Mouse (Mus musculus): ENCODE measurements at regions not wholly inside any gene's neighbourhood (a gene's known extent, or its start where the extent isn't known, plus 50 kb on each side); places are given as distances from the start of the nearest gene placed in this dataset.

- H3K36me3 ChIP-seq (ENCODE audit: control insufficient read depth in 1 of 2, insufficient read depth in 2 of 2, low read length in 2 of 2) = no peaks in the 10 kb centered on the region
- no peaks in the 10 kb centered on the region for H3K4me1 ChIP-seq (ENCODE audit: control insufficient read depth in 1 of 2, insufficient read depth in 2 of 2, low read length in 2 of 2)
- H3K9ac ChIP-seq (ENCODE audit: control insufficient read depth, low read depth, low read length, poor library complexity, severe bottlenecking) = no peak overlapping the region
- no peaks in the 10 kb centered on the region for H3K79me2 ChIP-seq (ENCODE audit: control insufficient read depth, insufficient read depth, low read length, poor library complexity)
- no peak overlapping the region for H3K27ac ChIP-seq (ENCODE audit: control insufficient read depth, low read depth, low read length)
- H3K4me3 ChIP-seq (ENCODE audit: control insufficient read depth in 1 of 2, insufficient read depth in 1 of 2, low read depth in 2 of 2, low read length in 2 of 2) = no peak overlapping the region
- H3K9me3 ChIP-seq (replicated peaks; ENCODE audit: insufficient read depth, low read length) = no peaks in the 10 kb centered on the region
- DNase-seq (ENCODE audit: low read depth, low spot score) = no peak
- TF ChIP-seq MEF2A (IDR thresholded peaks at IDR 0.05; ENCODE audit: extremely low read depth, insufficient replicate concordance, low read depth, low read length, poor library complexity, severe bottlenecking) (no peak), ZNF384 (IDR thresholded peaks at IDR 0.05; ENCODE audit: low read depth, low read length) (no peak), CTCF (IDR thresholded peaks at IDR 0.05 in 2 of 3, conservative IDR thresholded peaks at IDR 0.05 in 1 of 3; ENCODE audit: control insufficient read depth in 1 of 3, insufficient read depth in 1 of 3, low read depth in 2 of 3, low read length in 3 of 3, poor library complexity in 1 of 3, severe bottlenecking in 1 of 3) (no peak), ELF1 (IDR thresholded peaks at IDR 0.05; ENCODE audit: low read depth, low read length) (no peak), MAFK (IDR thresholded peaks at IDR 0.05; ENCODE audit: borderline replicate concordance, low read depth, low read length) (no peak), JUND (IDR thresholded peaks at IDR 0.05; ENCODE audit: low read depth, low read length) (no peak), POLR2AphosphoS5 (IDR thresholded peaks at IDR 0.05; ENCODE audit: borderline replicate concordance, low read depth, low read length) (no peak), POLR2AphosphoS2 (IDR thresholded peaks at IDR 0.05; ENCODE audit: low read length) (no peak), CHD1 (IDR thresholded peaks at IDR 0.05; ENCODE audit: low read depth, low read length) (no peak), USF2 (IDR thresholded peaks at IDR 0.05; ENCODE audit: borderline replicate concordance in 1 of 2, insufficient read depth in 1 of 2, low read depth in 1 of 2, low read length in 2 of 2) (no peak), MYC (IDR thresholded peaks at IDR 0.05; ENCODE audit: low read depth, low read length) (no peak), TCF12 (IDR thresholded peaks at IDR 0.05; ENCODE audit: low read depth, low read length) (no peak), RAD21 (IDR thresholded peaks at IDR 0.05; ENCODE audit: low read depth, low read length) (no peak), USF1 (IDR thresholded peaks at IDR 0.05; ENCODE audit: low read depth, low read length) (no peak), ZC3H11A (IDR thresholded peaks at IDR 0.05; ENCODE audit: low read depth, low read length) (no peak), GABPA (IDR thresholded peaks at IDR 0.05; ENCODE audit: low read depth, low read length) (no peak)
- no peaks in the 10 kb centered on the region for H3K27me3 ChIP-seq (ENCODE audit: control insufficient read depth in 1 of 2, insufficient read depth in 2 of 2, low read length in 2 of 2)
These were observed 766.5 kb upstream of the Frg1 start for GRCm38 (mm10) chr8:42183288-42183878.

GRCm38 (mm10) chr8:42162441-42162840 lies 745.6 kb upstream of the Frg1 start:
- Histone ChIP-seq H3K36me3 (ENCODE audit: control insufficient read depth in 1 of 2, insufficient read depth in 2 of 2, low read length in 2 of 2) (no peaks in the 10 kb centered on the region), H3K27me3 (ENCODE audit: control insufficient read depth in 1 of 2, insufficient read depth in 2 of 2, low read length in 2 of 2) (no peaks in the 10 kb centered on the region), H3K9me3 (replicated peaks; ENCODE audit: insufficient read depth, low read length) (no peaks in the 10 kb centered on the region), H3K79me2 (ENCODE audit: control insufficient read depth, insufficient read depth, low read length, poor library complexity) (no peaks in the 10 kb centered on the region), H3K4me1 (ENCODE audit: control insufficient read depth in 1 of 2, insufficient read depth in 2 of 2, low read length in 2 of 2) (no peaks in the 10 kb centered on the region), H3K27ac (ENCODE audit: control insufficient read depth, low read depth, low read length) (no peak overlapping the region), H3K9ac (ENCODE audit: control insufficient read depth, low read depth, low read length, poor library complexity, severe bottlenecking) (no peak overlapping the region), H3K4me3 (ENCODE audit: control insufficient read depth in 1 of 2, insufficient read depth in 1 of 2, low read depth in 2 of 2, low read length in 2 of 2) (no peak overlapping the region)
- no peak for TF ChIP-seq TCF12 (IDR thresholded peaks at IDR 0.05; ENCODE audit: low read depth, low read length)
- no peak for TF ChIP-seq RAD21 (IDR thresholded peaks at IDR 0.05; ENCODE audit: low read depth, low read length)
- no peak for TF ChIP-seq MEF2A (IDR thresholded peaks at IDR 0.05; ENCODE audit: extremely low read depth, insufficient replicate concordance, low read depth, low read length, poor library complexity, severe bottlenecking)
- TF ChIP-seq USF1 (IDR thresholded peaks at IDR 0.05; ENCODE audit: low read depth, low read length) = no peak
- no peak for DNase-seq (ENCODE audit: low read depth, low spot score)
